Mouse (Mus musculus) limb, embryonic 11.5 days (tissue): ENCODE data around the gene Obsl1. TPM values are rescaled to one million over a fixed set of nuclear protein-coding genes. Genes with fewer than 3 reads are reported as not detected.

Source experiments
- ATAC-seq: fragments of 200-750 bp; cut with Nextera tagmentation; 2 replicates; pipeline ENCODE4 v1.8.0; 2017; ENCODE audit warnings: low read depth; ENCODE audit not compliant: insufficient number of reproducible peaks, low FRiP score, low TSS enrichment
- DNase-seq: peaks from one replicate; pipeline ENCODE4 v3.0.0-alpha.2; 2015; ENCODE audit warnings: low spot score
- H3K27ac ChIP-seq: fragments of 300-500 bp; sonication (generic); replicated peaks from 2 replicates; pipeline ENCODE4 v1.5.1; 2014; ENCODE audit warnings: low read depth, mild to moderate bottlenecking, low read length
- H3K27me3 ChIP-seq: fragments of 300-500 bp; sonication (generic); 2 replicates; pipeline ENCODE4 v1.6.1; 2014; ENCODE audit warnings: mild to moderate bottlenecking, low read length, mixed read lengths; ENCODE audit not compliant: control insufficient read depth, insufficient read depth
- H3K36me3 ChIP-seq: fragments of 300-500 bp; sonication (generic); 2 replicates; pipeline ENCODE4 v1.6.1; 2014; ENCODE audit warnings: mild to moderate bottlenecking, low read length, moderate library complexity, mixed read lengths; ENCODE audit not compliant: control insufficient read depth, insufficient read depth
- H3K4me1 ChIP-seq: fragments of 300-500 bp; sonication (generic); 2 replicates; pipeline ENCODE4 v1.6.1; 2014; ENCODE audit warnings: low read length, mixed read lengths; ENCODE audit not compliant: control insufficient read depth, insufficient read depth
- H3K4me2 ChIP-seq: fragments of 300-500 bp; sonication (generic); 2 replicates; pipeline ENCODE4 v1.6.1; 2014; ENCODE audit warnings: low read depth, mild to moderate bottlenecking, moderate library complexity; ENCODE audit not compliant: severe bottlenecking
- H3K4me3 ChIP-seq: fragments of 300-500 bp; sonication (generic); 2 replicates; pipeline ENCODE4 v1.5.1; 2014; ENCODE audit warnings: low read depth, low read length
- H3K9ac ChIP-seq: fragments of 300-500 bp; sonication (generic); 2 replicates; pipeline ENCODE4 v1.6.1; 2014; ENCODE audit warnings: mild to moderate bottlenecking, low read length
- H3K9me3 ChIP-seq: fragments of 300-500 bp; sonication (generic); 2 replicates; pipeline ENCODE4 v1.6.1; 2016; ENCODE audit warnings: low read length; ENCODE audit not compliant: control insufficient read depth
- WGBS: fragments of 180-500 bp; shearing (Covaris S2); extraction: QIAGEN DNeasy Blood & Tissue Kit; methylation state at CpG from one replicate; pipeline ENCODE4 v1.1.7; 2014; 5-methylcytosine and 5-hydroxymethylcytosine counted together
- polyA plus RNA-seq: library from polyadenylated mRNA; unstranded; fragments of >200 nt; fragmentation: Nextera tagmentation; extraction: Ambion mirVana; gene quantifications from 2 replicates; pipeline ENCODE4 v1.2.1, GENCODE M21; 2014

Gene Obsl1
- polyA plus RNA-seq: 67.4 and 72.5 TPM in 2 replicates

GRCm38 (mm10) chr1:75505956-75506831, at the start of gene Obsl1:
Obsl1 (minus strand) TSS chr1:75506452.
- H3K36me3 ChIP-seq: peaks cover 11% of the 10 kb centered on the region
- H3K9ac ChIP-seq: peak within 1 kb of the TSS; percentile 95
- H3K27ac ChIP-seq: peak within 1 kb of the TSS; percentile 89
- DNase-seq (peak; percentile 90), ATAC-seq (peak; percentile 86)
- H3K27me3 ChIP-seq: peaks cover 2% of the 10 kb centered on the region; the same call in 1 of the 2 replicates
- peaks cover 24% of the 10 kb centered on the region for H3K4me1 ChIP-seq
- WGBS: under 1% methylated on average over 58 of the region's 65 CpGs
- no peaks in the 10 kb centered on the region for H3K9me3 ChIP-seq
- peak within 1 kb of the TSS; percentile 92 for H3K4me3 ChIP-seq
- peak within 1 kb of the TSS; percentile 96 for H3K4me2 ChIP-seq

DNA sequence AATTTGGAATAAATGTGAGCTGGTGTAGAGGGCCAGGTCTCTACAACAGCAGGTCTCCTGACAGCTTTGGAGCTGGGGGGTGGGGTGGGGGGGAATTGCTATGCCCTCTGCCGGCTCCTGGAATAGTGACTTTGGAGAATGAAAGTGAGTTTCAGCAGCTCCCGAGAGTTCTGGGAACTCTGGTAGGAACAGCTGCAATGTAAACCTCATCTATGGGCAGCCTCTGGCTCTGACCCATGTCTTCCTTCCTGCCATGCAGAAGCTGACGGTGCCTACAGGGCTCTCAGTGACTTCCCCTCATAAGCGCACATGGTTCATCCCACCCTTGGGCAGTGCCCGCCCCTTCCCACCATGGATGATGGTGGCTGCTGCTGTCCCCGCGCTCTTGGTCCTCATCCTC, 49.4 kb upstream of the Obsl1 start:
- no peak overlapping the region for H3K27ac ChIP-seq
- peaks cover 7% of the 10 kb centered on the region for H3K36me3 ChIP-seq
- no peak for ATAC-seq
- no peaks in the 10 kb centered on the region for H3K9me3 ChIP-seq
- H3K4me2 ChIP-seq: no peak overlapping the region
- no peaks in the 10 kb centered on the region for H3K27me3 ChIP-seq
- H3K4me1 ChIP-seq: peaks cover 3% of the 10 kb centered on the region; the same call in 1 of the 2 replicates
- H3K4me3 ChIP-seq: no peak overlapping the region
- no peak for DNase-seq
- H3K9ac ChIP-seq: no peak overlapping the region
- WGBS: 90% methylated on average over 7 of the region's 7 CpGs

GRCm38 (mm10) chr1:75550586-75550985, 44.3 kb upstream of the Obsl1 start:
- Histone ChIP-seq H3K9ac (no peak overlapping the region), H3K4me1 (peaks cover 9% of the 10 kb centered on the region), H3K4me2 (no peak overlapping the region), H3K36me3 (peaks cover 5% of the 10 kb centered on the region), H3K9me3 (no peaks in the 10 kb centered on the region), H3K27ac (no peak overlapping the region), H3K4me3 (no peak overlapping the region), H3K27me3 (no peaks in the 10 kb centered on the region)
- 89% methylated on average over 15 of the region's 15 CpGs for WGBS
- DNase-seq (no peak), ATAC-seq (no peak)

DNA sequence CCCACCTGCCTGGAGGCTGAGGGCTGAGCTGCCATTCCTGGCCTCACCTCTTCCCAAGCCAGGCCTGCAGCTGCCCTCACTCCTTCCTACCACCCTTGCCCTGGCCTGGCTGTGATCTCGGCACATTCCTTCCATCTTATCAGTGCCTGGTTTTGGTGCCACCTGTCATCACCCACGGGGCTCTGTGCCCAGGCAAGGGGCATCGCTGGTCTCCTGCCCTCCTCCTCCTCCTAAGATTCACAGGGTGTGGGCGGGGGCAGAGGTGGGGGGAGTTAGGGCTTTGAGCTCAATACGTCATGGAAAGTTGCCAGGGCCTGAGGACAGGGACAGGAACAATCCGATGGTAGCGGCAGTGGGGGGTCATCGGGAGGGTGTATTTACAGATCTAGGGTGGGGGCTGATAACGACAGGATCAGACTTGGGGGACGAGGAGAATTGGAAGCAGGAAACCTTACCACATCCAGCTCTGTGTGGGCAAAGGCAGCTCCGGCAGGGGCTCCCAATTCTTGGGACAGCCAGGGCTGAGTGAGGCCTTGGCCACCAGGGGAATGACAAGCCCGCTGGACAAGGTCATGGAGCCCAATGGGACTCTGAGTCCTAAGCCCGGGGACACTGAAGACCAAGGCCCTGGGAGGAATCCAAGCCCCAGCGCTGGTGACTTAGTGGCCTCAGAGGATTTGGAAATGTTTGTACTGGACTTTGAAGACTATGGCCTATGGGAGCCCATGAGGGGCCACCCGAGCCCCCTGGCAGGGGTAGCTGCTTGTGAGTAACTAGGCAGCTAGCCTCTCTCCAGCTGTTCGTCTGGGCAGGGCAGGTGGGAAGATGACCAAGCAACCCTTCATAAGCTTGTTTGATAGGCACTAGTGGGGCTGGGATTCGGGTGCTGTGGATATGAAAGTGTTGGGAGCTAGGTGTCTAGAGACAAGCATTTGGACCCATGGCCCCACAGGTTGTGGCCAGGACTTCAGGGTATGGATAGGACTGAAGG, 43.3 kb upstream of the Obsl1 start:
- ATAC-seq (no peak), DNase-seq (no peak)
- WGBS: 87% methylated on average over 17 of the region's 17 CpGs
- no peaks in the 10 kb centered on the region for H3K27me3 ChIP-seq
- no peak overlapping the region for H3K27ac ChIP-seq
- peaks cover 5% of the 10 kb centered on the region for H3K36me3 ChIP-seq
- no peak overlapping the region for H3K4me2 ChIP-seq
- H3K9ac ChIP-seq: no peak overlapping the region
- H3K9me3 ChIP-seq: no peaks in the 10 kb centered on the region
- peaks cover 9% of the 10 kb centered on the region for H3K4me1 ChIP-seq
- H3K4me3 ChIP-seq: no peak overlapping the region

DNA sequence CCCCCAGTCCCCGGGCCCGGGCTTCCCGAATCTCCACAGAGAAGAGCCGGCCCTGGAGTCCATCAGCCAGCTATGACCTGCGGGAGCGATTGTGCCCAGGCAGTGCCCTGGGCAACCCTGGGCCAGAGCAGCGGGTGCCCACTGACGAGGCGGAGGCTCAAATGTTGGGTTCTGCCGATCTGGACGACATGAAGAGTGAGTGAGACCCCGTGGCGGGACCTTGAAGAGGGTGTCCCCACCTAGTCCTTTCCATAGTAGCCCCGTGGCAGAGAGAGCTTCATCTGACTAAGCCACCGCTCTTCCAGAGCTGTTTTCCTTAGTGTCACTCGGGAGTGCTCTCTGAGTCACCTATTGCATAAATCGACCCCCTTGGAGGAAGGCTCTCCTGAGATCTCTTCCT, 42.6 kb upstream of the Obsl1 start:
- Histone ChIP-seq H3K9me3 (no peaks in the 10 kb centered on the region), H3K9ac (no peak overlapping the region), H3K36me3 (peaks cover 5% of the 10 kb centered on the region), H3K4me1 (peaks cover 9% of the 10 kb centered on the region), H3K4me3 (no peak overlapping the region), H3K4me2 (no peak overlapping the region), H3K27me3 (no peaks in the 10 kb centered on the region), H3K27ac (no peak overlapping the region)
- no peak for DNase-seq
- no peak for ATAC-seq
- 89% methylated on average over 17 of the region's 17 CpGs for WGBS

GRCm38 (mm10) chr1:75548083-75548482, 41.8 kb upstream of the Obsl1 start:
- H3K4me1 ChIP-seq: peaks cover 9% of the 10 kb centered on the region
- no peak for ATAC-seq
- H3K36me3 ChIP-seq: peaks cover 5% of the 10 kb centered on the region
- 97% methylated on average over 3 of the region's 3 CpGs for WGBS
- H3K27ac ChIP-seq: no peak overlapping the region
- no peak overlapping the region for H3K9ac ChIP-seq
- H3K4me3 ChIP-seq: no peak overlapping the region
- no peak for DNase-seq
- no peaks in the 10 kb centered on the region for H3K9me3 ChIP-seq
- H3K27me3 ChIP-seq: no peaks in the 10 kb centered on the region
- H3K4me2 ChIP-seq: no peak overlapping the region

DNA sequence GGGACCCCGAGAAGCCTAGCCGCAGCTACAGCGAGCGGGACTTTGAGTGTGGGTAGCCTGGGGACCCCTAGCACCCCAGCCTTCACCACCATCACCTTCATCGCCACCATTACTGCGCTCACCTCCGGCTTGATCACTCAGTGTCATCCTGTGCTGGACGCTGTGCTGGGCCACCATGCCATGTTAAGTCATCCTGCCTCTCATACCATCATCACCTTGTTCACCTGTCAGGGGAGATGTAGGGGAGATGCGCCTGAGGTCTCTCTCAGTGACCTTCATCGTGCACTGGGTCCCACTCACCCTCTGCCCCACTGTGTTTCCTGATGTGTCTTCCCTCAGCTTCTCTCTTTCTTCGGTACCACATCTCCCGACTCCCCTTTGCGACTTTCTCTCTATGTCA, 41.1 kb upstream of the Obsl1 start:
- Histone ChIP-seq H3K36me3 (peaks cover 5% of the 10 kb centered on the region), H3K27me3 (no peaks in the 10 kb centered on the region), H3K4me1 (peaks cover 9% of the 10 kb centered on the region), H3K27ac (no peak overlapping the region), H3K4me2 (peak overlapping the region; percentile 68; the same call in 1 of the 2 replicates), H3K9me3 (no peaks in the 10 kb centered on the region), H3K4me3 (peak overlapping the region; percentile 61; the same call in 1 of the 2 replicates), H3K9ac (no peak overlapping the region)
- 91% methylated on average over 13 of the region's 13 CpGs for WGBS
- no peak for ATAC-seq
- no peak for DNase-seq
